ENCODE assay signal across 13 mouse cellular contexts in genomic region chr17:8140210-8140609, GRCm38 (mm10). TPM values are rescaled to one million over a fixed set of nuclear protein-coding genes. Genes with fewer than 3 reads are reported as not detected.
DNase-seq lines count a peak whose midpoint lies in the region; ATAC-seq and TF ChIP-seq lines count a peak whose summit lies in the region.
"Not testable (repeated sequence)": the region's sequence is repeated elsewhere in the genome, so short reads cannot be mapped to it uniquely, and the experiment has no call there.
"Had no signal": no experiment of that assay in that cellular context is flagged by ENCODE, and none has a peak within 500 bp of the region (broad histone marks: within the 10 kb centered on the region; RNA-seq: fewer than 3 reads in every experiment).

No protein-coding gene starts in this region.

- H3K9ac ChIP-seq in MEL (ENCODE audit: control insufficient read depth, low read depth, low read length, poor library complexity, severe bottlenecking); hindbrain, embryonic 16.5 days (ENCODE audit: low read depth, low read length); lung, postnatal 0 days (replicated peaks; ENCODE audit: low read depth): not testable (repeated sequence)

- H3K79me2 ChIP-seq in MEL (ENCODE audit: control insufficient read depth, insufficient read depth, low read length, poor library complexity) = not testable (repeated sequence)

- ATAC-seq in Patski = peak; percentile 39
- peak; percentile 68 for ATAC-seq in common myeloid progenitor, adult 5-6 weeks (replicated peaks; ENCODE audit: low read depth, poor library complexity, severe bottlenecking)
- ATAC-seq in hindbrain, embryonic 16.5 days = 0 out of 2 replicates have a peak, but pooled peaks have one; percentile 40
- ATAC-seq in lung, postnatal 0 days = not testable (repeated sequence)
- peak; percentile 78 for ATAC-seq in megakaryocyte, adult 5-6 weeks (ENCODE audit: poor library complexity, severe bottlenecking)
- ATAC-seq in monocyte, adult 5-6 weeks (replicated peaks; ENCODE audit: insufficient number of reproducible peaks, low FRiP score, low TSS enrichment, poor library complexity, severe bottlenecking) = peak; percentile 45

- not testable (repeated sequence) for TF ChIP-seq EP300 in MEL (IDR thresholded peaks at IDR 0.05; ENCODE audit: low read depth in 1 of 2, low read length in 2 of 2); lung, postnatal 0 days (IDR thresholded peaks at IDR 0.05)

- H3K9me3 ChIP-seq in MEL (replicated peaks; ENCODE audit: insufficient read depth, low read length); hindbrain, embryonic 16.5 days (ENCODE audit: control insufficient read depth, low read length); lung, postnatal 0 days (ENCODE audit: low read length): not testable (repeated sequence)

- in situ Hi-C loops in Patski (cut with MboI; ENCODE audit: low pct_unique_long_range_greater_than_20kb) = not testable (repeated sequence)

- not testable (repeated sequence) for H3K27me3 ChIP-seq in MEL (ENCODE audit: control insufficient read depth in 1 of 2, insufficient read depth in 2 of 2, low read length in 2 of 2); Patski; hindbrain, embryonic 16.5 days (replicated peaks; ENCODE audit: control insufficient read depth, insufficient read depth, low read length); lung, postnatal 0 days (replicated peaks; ENCODE audit: insufficient read depth, low read length)

- H3K4me2 ChIP-seq in hindbrain, embryonic 16.5 days (ENCODE audit: low read length); lung, postnatal 0 days (replicated peaks; ENCODE audit: low read depth, low read length): not testable (repeated sequence)

- DNase-seq in MEL (ENCODE audit: low read depth, low spot score) = peak; percentile 52
- not testable (repeated sequence) for DNase-seq in Patski (ENCODE audit: low read depth, low spot score)
- DNase-seq in lung, postnatal 0 days (ENCODE audit: low spot score) = peak; percentile 50

- H3K4me3 ChIP-seq in MEL (ENCODE audit: control insufficient read depth in 1 of 2, insufficient read depth in 1 of 2, low read depth in 2 of 2, low read length in 2 of 2); hindbrain, embryonic 16.5 days (ENCODE audit: low read length); lung, postnatal 0 days (ENCODE audit: low read depth, low read length): not testable (repeated sequence)

- H3K4me1 ChIP-seq in MEL (ENCODE audit: control insufficient read depth in 1 of 2, insufficient read depth in 2 of 2, low read length in 2 of 2); hindbrain, embryonic 16.5 days (ENCODE audit: control insufficient read depth, insufficient read depth, low read depth, low read length); lung, postnatal 0 days (ENCODE audit: insufficient read depth, low read depth, low read length): not testable (repeated sequence)

- TF ChIP-seq POLR2A in MEL (IDR thresholded peaks at IDR 0.05; ENCODE audit: control insufficient read depth in 1 of 2, insufficient read depth in 1 of 2, low read depth in 1 of 2, low read length in 2 of 2, poor library complexity in 1 of 2) = not testable (repeated sequence)

- not testable (repeated sequence) for TF ChIP-seq RAD21 in MEL (IDR thresholded peaks at IDR 0.05; ENCODE audit: low read depth, low read length)

- CTCF ChIA-PET in Patski (lab: Charles Lee) = not testable (repeated sequence)

- WGBS in hindbrain, embryonic 16.5 days = 65% methylated on average over 3 of the region's 3 CpGs
- WGBS in lung, postnatal 0 days = 49% methylated on average over 3 of the region's 3 CpGs

- TF ChIP-seq CTCF in MEL (IDR thresholded peaks at IDR 0.05 in 2 of 3, conservative IDR thresholded peaks at IDR 0.05 in 1 of 3; ENCODE audit: control insufficient read depth in 1 of 3, insufficient read depth in 1 of 3, low read depth in 2 of 3, low read length in 3 of 3, poor library complexity in 1 of 3, severe bottlenecking in 1 of 3); Patski (IDR thresholded peaks at IDR 0.05); lung, postnatal 0 days (IDR thresholded peaks at IDR 0.05): not testable (repeated sequence)

- H3K36me3 ChIP-seq in MEL (ENCODE audit: control insufficient read depth in 1 of 2, insufficient read depth in 2 of 2, low read length in 2 of 2); hindbrain, embryonic 16.5 days (ENCODE audit: control insufficient read depth, insufficient read depth, low read length); lung, postnatal 0 days (ENCODE audit: insufficient read depth, low read length): not testable (repeated sequence)

- POLR2A ChIA-PET in Patski (lab: Charles Lee) = not testable (repeated sequence)

- H3K27ac ChIP-seq in MEL (ENCODE audit: control insufficient read depth, low read depth, low read length); hindbrain, embryonic 16.5 days (ENCODE audit: low read depth, low read length); lung, postnatal 0 days (ENCODE audit: low read length): not testable (repeated sequence)

RNA-seq across cellular contexts. Expression of gene Gm49673, which starts 7.4 kb away (rescaled TPM):
- not detected in 2 replicates for total RNA-seq in MEL (2012; rRNA removed)
- polyA plus RNA-seq in MEL (2012; ENCODE audit: insufficient read depth in 1 of 2, insufficient read length in 2 of 2, low read depth in 1 of 2, low replicate concordance in 2 of 2, missing spikeins in 1 of 2) (not detected), Patski (2021) (0.18 TPM)
- total RNA-seq in common myeloid progenitor, adult 5-6 weeks (2017) = not detected in 2 replicates
- 0.50 TPM in 1 of 2 replicates, not detected in the other for polyA plus RNA-seq in hindbrain, embryonic 16.5 days (2015; fragmentation: Nextera tagmentation; extraction: Ambion mirVana)
- polyA plus RNA-seq in lung, postnatal 0 days (2015; fragmentation: Nextera tagmentation; extraction: Ambion mirVana) = 0.13 and 0.50 TPM in 2 replicates
- total RNA-seq in megakaryocyte, adult 5-6 weeks (2015) = not detected in 2 replicates
- total RNA-seq in megakaryocyte, adult 5-6 weeks (2017) = not detected in 2 replicates
- total RNA-seq in monocyte, adult 5-6 weeks (2017) = 4.2 to 5.7 TPM in 2 of 3 replicates, not detected in the other
- total RNA-seq: adrenal gland, adult 2 months; G1E; heart, adult 2 months had no signal
- polyA plus RNA-seq: forebrain, embryonic 11.5 days; G1E; heart, adult 2 months; heart, embryonic 13.5 days; heart, embryonic 16.5 days had no signal

RNA-seq across cellular contexts. Expression of gene Rnaset2a, which starts 7.7 kb away (rescaled TPM):
- 44.5 and 49.3 TPM in 2 replicates for total RNA-seq in MEL (2012; rRNA removed)
- polyA plus RNA-seq in MEL (2012; ENCODE audit: insufficient read depth in 1 of 2, insufficient read length in 2 of 2, low read depth in 1 of 2, low replicate concordance in 2 of 2, missing spikeins in 1 of 2) (10 to 100 TPM in 1 of 2 experiments, not detected in 1; 11.6 TPM), Patski (2021) (36.5 TPM)
- total RNA-seq in common myeloid progenitor, adult 5-6 weeks (2017) = 19.2 and 28.5 TPM in 2 replicates
- 18.2 and 19.4 TPM in 2 replicates for polyA plus RNA-seq in hindbrain, embryonic 16.5 days (2015; fragmentation: Nextera tagmentation; extraction: Ambion mirVana)
- 79.7 and 80.0 TPM in 2 replicates for polyA plus RNA-seq in lung, postnatal 0 days (2015; fragmentation: Nextera tagmentation; extraction: Ambion mirVana)
- total RNA-seq in megakaryocyte, adult 5-6 weeks (2015) = 54.1 and 63.1 TPM in 2 replicates
- total RNA-seq in megakaryocyte, adult 5-6 weeks (2017) = 48.7 and 54.6 TPM in 2 replicates
- 48.3 to 53.4 TPM (median 53.2 TPM) in 3 replicates for total RNA-seq in monocyte, adult 5-6 weeks (2017)

RNA-seq across cellular contexts. Expression of gene Fgfr1op, which starts 25.1 kb away (rescaled TPM):
- total RNA-seq in MEL (2012; rRNA removed) = 37.6 and 43.5 TPM in 2 replicates
- polyA plus RNA-seq in MEL (2012; ENCODE audit: insufficient read depth in 1 of 2, insufficient read length in 2 of 2, low read depth in 1 of 2, low replicate concordance in 2 of 2, missing spikeins in 1 of 2) (10 to 100 TPM in 1 of 2 experiments, not detected in 1; 44.5 TPM), Patski (2021) (33.1 TPM)
- 54.3 and 55.1 TPM in 2 replicates for total RNA-seq in common myeloid progenitor, adult 5-6 weeks (2017)
- 31.4 and 32.0 TPM in 2 replicates for polyA plus RNA-seq in hindbrain, embryonic 16.5 days (2015; fragmentation: Nextera tagmentation; extraction: Ambion mirVana)
- 17.7 and 18.3 TPM in 2 replicates for polyA plus RNA-seq in lung, postnatal 0 days (2015; fragmentation: Nextera tagmentation; extraction: Ambion mirVana)
- total RNA-seq in megakaryocyte, adult 5-6 weeks (2015) = 18.0 and 25.5 TPM in 2 replicates
- total RNA-seq in megakaryocyte, adult 5-6 weeks (2017) = 23.4 and 29.7 TPM in 2 replicates
- total RNA-seq in monocyte, adult 5-6 weeks (2017) = 22.4 to 37.0 TPM (median 25.6 TPM) in 3 replicates
